Mouse (Mus musculus): ENCODE measurements around the gene Slc28a2.
A peak's percentile ranks its signal among the peaks of the same experiment; 100 is the strongest.
"Not testable (repeated sequence)": the region's sequence is repeated elsewhere in the genome, so short reads cannot be mapped to it uniquely, and the experiment has no call there.

The Slc28a2 gene

DNA sequence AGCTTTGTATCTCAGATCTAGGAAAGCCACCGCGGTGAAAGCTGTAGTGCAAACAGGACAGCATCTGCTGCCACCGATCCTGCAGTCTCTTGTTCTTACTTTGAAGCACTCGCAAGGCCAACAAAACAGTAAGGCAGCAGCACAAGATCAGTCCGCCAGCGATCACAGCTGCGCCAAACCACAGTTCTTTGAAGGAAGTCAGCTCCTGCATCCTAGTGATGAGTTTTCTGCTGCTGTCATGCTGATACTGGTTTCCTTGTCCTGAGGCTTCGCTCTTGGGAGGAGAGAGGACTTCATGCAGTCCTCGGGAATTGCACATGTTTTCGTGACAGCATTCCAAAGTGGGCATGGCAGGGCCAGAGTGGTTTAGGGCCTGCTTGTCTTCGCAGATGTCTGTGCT is 40.6 kb downstream of the Slc28a2 start:
- peak; percentile 53 to 66 for DNase-seq (ENCODE audit: low read depth in 2 of 2, low spot score in 2 of 2)

DNA sequence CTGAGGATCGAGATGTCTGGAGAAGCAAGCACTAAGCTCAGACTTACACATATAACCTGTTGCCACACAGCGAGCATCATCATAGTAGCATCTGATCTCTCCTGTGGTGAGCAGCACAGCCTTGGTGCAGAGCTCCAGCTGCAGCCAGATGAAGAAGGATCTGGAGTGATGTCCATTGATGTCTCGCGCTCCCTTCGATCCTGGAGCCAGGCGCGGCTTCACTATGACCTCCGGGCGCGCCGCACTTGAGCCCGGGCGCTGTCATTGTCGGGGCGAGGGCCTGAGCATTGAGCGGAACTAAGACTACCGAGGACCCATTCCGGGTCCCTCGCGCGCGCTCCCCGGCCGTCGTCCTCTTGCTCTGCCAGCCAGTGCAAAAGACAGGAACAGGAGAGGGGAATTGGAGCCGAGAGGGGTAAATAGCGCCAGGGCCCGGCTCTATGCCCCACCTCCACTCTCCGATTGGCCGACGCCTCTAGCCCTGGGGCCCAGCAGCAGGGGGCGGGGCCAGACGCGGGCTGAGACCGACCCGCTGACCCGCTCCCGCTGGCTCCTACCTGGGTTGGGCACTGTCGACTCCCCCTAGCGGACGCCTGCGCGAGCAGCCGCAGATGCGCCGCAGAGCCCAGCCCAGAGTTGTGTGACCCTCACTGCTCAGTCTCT is 41.2 kb downstream of the Slc28a2 start:
- peak; percentile 73 to 79 for DNase-seq (ENCODE audit: low read depth in 2 of 2, low spot score in 2 of 2)

DNA sequence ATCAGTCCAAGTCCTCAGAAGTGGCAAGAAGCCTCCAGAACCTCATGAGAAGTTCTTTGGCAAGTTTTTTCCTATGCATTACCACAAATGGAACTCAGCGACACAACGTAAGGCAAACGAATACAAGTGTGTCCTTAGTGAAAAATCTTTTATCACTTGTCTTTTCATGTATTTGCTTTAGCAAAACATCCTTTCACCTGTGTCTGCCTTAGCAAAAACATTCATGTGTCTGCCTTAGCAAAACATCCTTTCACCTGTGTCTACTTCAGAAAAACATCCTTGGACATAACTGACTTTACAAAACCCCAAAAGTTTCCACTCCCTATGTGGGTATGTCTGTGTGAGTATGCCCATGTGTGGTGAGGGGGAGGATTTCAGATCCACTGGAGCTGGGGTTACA is 42.9 kb downstream of the Slc28a2 start:
- peak; percentile 51 to 66 for DNase-seq (ENCODE audit: low read depth in 2 of 2, low spot score in 2 of 2)

DNA sequence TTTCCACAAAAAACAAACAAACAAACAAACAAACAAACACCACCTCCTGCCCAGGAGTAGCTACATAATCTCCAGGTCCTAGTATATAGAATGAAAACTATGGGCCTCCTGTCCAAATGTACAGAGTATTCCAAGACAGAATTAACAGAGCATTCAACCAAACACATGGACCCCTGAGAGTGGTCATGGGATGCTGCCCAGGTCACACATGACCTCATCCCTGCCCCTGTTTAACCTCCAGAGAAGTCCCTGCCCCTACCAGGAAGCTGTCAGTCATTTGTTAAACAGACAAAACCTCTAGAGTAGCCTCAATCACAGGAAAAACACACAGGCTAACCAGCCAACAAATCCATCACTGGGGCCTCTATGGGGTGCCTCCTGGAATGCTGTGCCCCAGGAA is 50.3 kb downstream of the Slc28a2 start:
- no peak for DNase-seq (ENCODE audit: low read depth in 2 of 2, low spot score in 2 of 2)

DNA sequence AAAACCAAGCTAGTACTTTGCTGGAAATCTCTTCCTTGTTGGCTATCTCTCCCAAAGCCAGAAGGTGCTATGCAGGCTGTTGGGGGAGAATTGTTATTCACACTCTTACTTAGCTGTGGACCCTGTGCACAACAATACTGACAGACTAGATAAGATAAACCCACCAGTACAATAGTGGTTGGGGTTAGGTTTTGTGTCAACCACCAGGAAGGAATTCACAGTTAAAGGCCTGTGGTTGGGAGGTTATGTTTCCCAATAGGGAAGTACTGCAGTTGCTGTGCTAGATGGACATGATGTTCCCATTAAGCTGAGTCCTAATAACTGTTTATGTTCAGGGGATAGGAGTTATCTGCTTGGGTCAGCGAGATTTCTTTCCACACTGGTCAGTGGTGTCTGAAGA is 57.5 kb downstream of the Slc28a2 start:
- not testable (repeated sequence) for DNase-seq (ENCODE audit: low read depth in 2 of 2, low spot score in 2 of 2)

DNA sequence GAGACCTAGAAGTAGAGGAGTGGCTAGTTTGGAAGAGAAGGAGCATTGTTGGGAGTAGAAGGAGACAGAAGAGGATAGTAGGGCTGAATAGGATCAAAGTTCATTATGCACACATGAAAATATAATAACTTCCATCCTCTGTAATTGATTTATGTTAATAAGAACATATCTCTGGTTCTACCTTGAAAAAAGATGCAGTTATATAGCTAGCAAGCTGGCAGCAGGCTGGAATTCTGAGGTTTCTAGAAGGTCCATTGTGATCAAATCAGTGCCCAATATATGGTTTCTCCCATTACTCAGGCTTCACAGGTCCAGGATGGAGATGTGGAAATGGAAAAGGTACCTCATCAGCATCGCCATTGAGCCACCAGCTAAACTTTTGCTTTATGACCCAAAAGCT is 58.4 kb downstream of the Slc28a2 start, which contains the start of gene Gm14085:
Gene Gm14085, plus strand, starts transcription at position 301 of the 400 bp plus-strand sequence.
- DNase-seq (ENCODE audit: low read depth in 2 of 2, low spot score in 2 of 2), result no peak

DNA sequence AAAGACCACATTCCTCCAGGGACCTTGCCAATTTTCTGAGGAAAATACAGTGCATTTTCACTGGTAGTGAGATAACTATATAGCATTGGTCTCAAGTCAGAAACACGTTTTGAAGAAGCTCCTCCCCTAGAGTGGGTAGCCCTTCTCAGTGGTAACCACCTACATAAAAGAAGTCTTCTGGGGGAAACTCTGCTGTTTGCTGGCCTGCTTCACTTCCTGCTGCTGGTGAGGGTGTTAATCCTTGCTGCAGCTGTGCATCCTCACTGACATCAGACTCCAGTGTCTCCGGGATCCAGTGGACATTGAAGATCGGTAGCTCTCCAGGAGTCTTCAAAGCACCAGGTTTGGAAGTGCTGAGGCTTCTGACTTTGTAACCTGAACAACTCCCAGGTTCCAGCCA is 59.4 kb downstream of the Slc28a2 start:
- not testable (repeated sequence) for DNase-seq (ENCODE audit: low read depth in 2 of 2, low spot score in 2 of 2)

DNA sequence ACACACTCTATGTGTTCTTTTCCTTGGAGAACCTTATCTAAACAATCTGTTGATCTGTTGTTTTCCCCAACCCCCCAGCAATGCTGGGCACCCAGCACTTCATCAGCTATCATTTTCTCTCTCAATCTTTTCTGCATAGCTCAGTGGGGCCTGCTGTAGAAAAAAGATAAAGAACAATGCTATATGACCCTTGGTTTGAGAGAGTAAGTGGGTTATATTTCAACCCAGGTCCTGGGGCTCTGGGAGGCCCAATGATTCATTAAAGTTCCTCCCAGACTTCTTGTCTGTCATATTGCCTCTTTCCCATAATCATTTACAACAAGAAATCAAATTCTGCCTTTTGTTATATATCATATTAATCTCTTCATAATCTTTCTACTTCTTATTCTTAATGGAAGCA is 59.8 kb downstream of the Slc28a2 start:
- DNase-seq (ENCODE audit: low read depth in 2 of 2, low spot score in 2 of 2), result not testable (repeated sequence)

DNA sequence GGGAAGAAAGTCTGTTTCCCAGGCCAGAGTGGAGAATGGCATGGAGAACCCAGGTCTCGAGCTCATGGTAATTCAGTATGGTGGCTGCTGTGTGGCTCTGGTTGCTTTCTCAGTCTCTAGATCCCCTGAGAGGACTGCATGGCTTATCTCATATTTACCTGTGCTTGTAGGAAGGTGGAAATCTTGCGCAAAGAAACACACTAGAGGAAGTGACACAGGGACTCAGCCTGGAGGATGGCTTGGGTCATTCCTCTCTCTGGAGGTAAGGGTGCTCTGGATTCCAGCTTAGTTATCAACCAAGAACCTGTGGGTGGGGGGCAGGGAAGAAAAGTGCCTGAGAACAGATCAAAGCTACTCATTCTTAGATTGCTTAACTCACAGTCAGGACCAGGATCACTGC is 60.4 kb downstream of the Slc28a2 start:
- no peak for DNase-seq (ENCODE audit: low read depth in 2 of 2, low spot score in 2 of 2)

All from CD8-positive naive resting alpha-beta T cell, adult 2 months (primary cell).